Mouse (Mus musculus) midbrain, embryonic 15.5 days (tissue): ENCODE data around the gene Dync1li2. TPM values are rescaled to one million over a fixed set of nuclear protein-coding genes. Genes with fewer than 3 reads are reported as not detected.

Experiments used
- ATAC-seq: fragments of 200-750 bp; cut with Nextera tagmentation; replicated peaks from 2 replicates; pipeline ENCODE4 v1.8.0; 2017; ENCODE audit warnings: moderate TSS enrichment
- H3K27ac ChIP-seq: fragments of 300-500 bp; sonication (generic); 2 replicates; pipeline ENCODE4 v1.5.1; 2015; ENCODE audit warnings: mild to moderate bottlenecking, inconsistent platforms
- H3K27me3 ChIP-seq: fragments of 300-500 bp; sonication (generic); replicated peaks from 2 replicates; pipeline ENCODE4 v1.6.1; 2015; ENCODE audit warnings: inconsistent platforms
- H3K36me3 ChIP-seq: fragments of 300-500 bp; sonication (generic); replicated peaks from 2 replicates; pipeline ENCODE4 v1.6.1; 2015; ENCODE audit warnings: inconsistent platforms
- H3K4me1 ChIP-seq: fragments of 300-500 bp; sonication (generic); 2 replicates; pipeline ENCODE4 v1.6.1; 2015; ENCODE audit warnings: inconsistent platforms
- H3K4me2 ChIP-seq: fragments of 300-500 bp; sonication (generic); 2 replicates; pipeline ENCODE4 v1.6.1; 2015; ENCODE audit warnings: inconsistent platforms, mild to moderate bottlenecking, moderate library complexity
- H3K4me3 ChIP-seq: fragments of 300-500 bp; sonication (generic); 2 replicates; pipeline ENCODE4 v1.5.1; 2015; ENCODE audit warnings: mild to moderate bottlenecking, inconsistent platforms
- H3K9ac ChIP-seq: fragments of 300-500 bp; sonication (generic); 2 replicates; pipeline ENCODE4 v1.6.1; 2015; ENCODE audit warnings: mild to moderate bottlenecking, inconsistent platforms
- H3K9me3 ChIP-seq: fragments of 300-500 bp; sonication (generic); 2 replicates; pipeline ENCODE4 v1.6.1; 2016; ENCODE audit warnings: inconsistent platforms
- WGBS: fragments of 180-500 bp; shearing (Covaris S2); methylation state at CpG from one replicate; pipeline ENCODE4 v1.1.7; 2015; ENCODE audit warnings: mixed read lengths; 5-methylcytosine and 5-hydroxymethylcytosine counted together
- polyA plus RNA-seq: library from polyadenylated mRNA; unstranded; fragments of >200 nt; fragmentation: Nextera tagmentation; extraction: Ambion mirVana; gene quantifications from 2 replicates; pipeline ENCODE4 v1.2.1, GENCODE M21; 2015

Gene Dync1li2
- polyA plus RNA-seq: 112 and 123 TPM in 2 replicates

DNA sequence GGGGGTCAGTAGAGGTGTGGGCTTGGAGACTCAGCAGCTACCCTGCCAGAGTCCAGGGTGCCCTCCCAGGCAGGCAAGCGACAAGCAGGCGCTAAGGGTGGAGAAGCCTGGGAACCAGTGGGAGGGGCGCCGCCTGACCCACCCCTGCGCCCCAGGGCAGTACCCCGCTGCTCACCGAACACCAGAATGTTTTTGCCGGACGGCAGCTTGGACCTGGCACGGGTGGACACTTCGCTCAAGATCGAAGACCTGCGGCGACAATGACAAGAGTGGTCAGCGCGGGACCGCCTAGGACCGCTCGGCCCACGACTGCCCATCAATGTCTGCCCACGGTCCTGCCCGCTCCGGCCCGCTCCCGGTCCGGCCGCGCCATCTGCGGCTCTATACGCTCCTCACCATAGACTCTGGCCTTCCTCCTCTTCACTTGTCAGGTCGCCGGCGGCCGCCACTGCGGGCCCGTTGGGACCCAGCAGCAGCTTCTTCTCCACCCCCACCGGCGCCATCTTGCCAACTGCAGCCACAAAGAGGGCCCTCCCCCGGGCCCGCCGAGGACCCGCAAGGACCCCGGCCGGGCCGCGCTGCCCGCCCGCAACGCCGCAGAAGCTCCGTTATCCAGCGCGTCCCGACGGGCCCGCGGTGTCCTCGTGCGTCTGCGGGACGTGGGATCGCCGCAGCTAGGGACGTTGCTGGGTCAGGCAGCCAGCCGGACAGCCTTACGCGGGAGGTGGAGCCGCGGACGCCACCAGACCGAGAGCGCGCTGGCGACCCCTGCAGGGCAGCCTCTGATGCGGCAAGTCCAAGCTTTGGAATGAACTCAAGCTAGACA is at the start of gene Dync1li2:
TSS of gene Dync1li2 (minus strand) at position 749 of the 826 bp plus-strand sequence.
- WGBS: under 1% methylated on average over 71 of the region's 75 CpGs
- H3K4me1 ChIP-seq: peaks cover 15% of the 10 kb centered on the region
- no peaks in the 10 kb centered on the region for H3K9me3 ChIP-seq
- H3K4me3 ChIP-seq: peak within 1 kb of the TSS; percentile 83
- ATAC-seq: peak; percentile 91
- H3K27me3 ChIP-seq: no peaks in the 10 kb centered on the region
- peak within 1 kb of the TSS; percentile 60 for H3K4me2 ChIP-seq
- H3K9ac ChIP-seq: peak within 1 kb of the TSS; percentile 96
- H3K27ac ChIP-seq: peak within 1 kb of the TSS; percentile 95
- H3K36me3 ChIP-seq: peaks cover 12% of the 10 kb centered on the region

DNA sequence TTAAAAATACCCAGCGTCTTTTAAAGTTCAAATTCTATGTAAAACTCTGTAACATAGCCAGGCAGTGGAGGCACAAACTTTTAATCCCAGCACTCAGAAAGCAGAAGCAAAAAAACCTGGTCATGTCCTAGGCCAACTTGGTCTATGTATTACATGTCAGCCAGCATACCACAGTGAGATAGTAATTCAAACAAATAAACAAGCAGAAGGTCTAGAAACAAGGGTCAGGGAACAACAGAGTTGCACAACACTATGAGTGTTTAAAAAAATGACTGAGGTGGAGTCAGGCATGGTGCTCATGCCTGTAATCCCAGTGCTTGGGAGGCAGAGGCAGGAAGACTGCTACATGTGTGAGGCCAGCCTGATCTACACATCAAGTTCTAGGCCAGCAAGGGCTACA is 36.2 kb upstream of the Dync1li2 start:
- Histone ChIP-seq H3K27ac (no peak overlapping the region), H3K9me3 (no peaks in the 10 kb centered on the region), H3K4me3 (no peak overlapping the region), H3K27me3 (no peaks in the 10 kb centered on the region), H3K4me2 (no peak overlapping the region), H3K36me3 (no peaks in the 10 kb centered on the region), H3K9ac (no peak overlapping the region), H3K4me1 (no peaks in the 10 kb centered on the region)
- 56% methylated on average over 1 of the region's 1 CpGs for WGBS
- ATAC-seq: no peak

DNA sequence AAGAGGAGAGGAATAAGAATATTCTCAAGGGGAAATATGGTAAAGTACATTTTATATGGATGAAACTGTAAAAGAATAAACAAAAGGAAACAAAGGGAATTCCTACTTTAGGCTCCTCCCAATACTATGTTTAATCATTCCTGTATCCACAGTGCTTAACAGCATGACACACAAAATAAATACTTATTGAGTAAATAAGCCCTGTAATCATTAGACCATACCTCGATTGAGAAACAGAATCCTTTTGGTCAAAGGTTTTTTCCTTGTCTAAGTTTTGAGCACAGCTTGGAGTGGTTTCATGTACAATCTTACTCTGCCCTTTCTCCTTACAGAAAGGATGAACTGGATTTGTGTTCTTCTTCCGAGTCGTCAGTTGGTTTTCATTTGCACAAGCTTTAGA is 29.6 kb upstream of the Dync1li2 start:
- Histone ChIP-seq H3K4me1 (no peaks in the 10 kb centered on the region), H3K27ac (no peak overlapping the region), H3K27me3 (no peaks in the 10 kb centered on the region), H3K4me2 (no peak overlapping the region), H3K36me3 (no peaks in the 10 kb centered on the region), H3K9ac (no peak overlapping the region), H3K9me3 (no peaks in the 10 kb centered on the region), H3K4me3 (no peak overlapping the region)
- WGBS: 73% methylated on average over 3 of the region's 3 CpGs
- ATAC-seq: no peak

DNA sequence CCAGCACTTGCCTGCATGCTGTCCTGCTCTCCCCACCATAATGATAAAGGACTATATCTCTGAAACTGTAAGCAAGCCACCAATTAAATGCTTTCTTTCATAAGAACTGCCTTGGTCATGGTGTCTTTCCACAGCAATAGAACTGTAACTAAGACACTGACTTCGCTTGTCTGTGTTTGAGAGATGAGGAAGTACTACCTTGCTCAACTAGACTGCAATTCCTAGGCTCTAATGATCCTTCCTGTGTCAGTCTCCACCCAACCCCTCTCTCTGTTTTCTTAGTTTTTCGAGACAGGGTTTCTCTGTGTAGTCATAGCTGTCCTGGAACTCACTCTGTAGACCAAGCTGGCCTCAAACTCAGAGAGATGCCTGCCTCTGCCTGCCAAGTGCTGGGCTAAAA is 24.6 kb upstream of the Dync1li2 start:
- no peak overlapping the region for H3K9ac ChIP-seq
- 69% methylated on average over 2 of the region's 2 CpGs for WGBS
- no peak for ATAC-seq

DNA sequence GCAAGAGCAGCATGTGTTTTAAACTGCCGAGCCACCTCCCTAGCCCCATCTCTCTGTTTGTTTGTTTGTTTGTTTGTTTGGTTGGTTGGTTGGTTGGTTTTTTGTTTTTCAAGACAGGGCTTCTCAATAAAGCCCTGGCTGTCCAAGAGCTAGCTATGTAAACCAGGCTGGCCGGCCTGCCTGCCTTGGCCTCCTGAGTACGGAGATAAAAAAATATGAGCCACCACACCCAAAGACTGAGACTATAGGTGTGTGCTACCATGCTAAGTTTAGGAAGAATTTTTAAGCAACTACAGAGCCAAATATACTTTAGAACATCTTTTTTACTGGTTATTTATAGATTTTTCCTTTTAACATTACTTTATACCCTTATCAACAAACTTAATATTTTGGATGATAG is 9.3 kb upstream of the Dync1li2 start:
- Histone ChIP-seq H3K9me3 (no peaks in the 10 kb centered on the region), H3K27me3 (no peaks in the 10 kb centered on the region), H3K27ac (no peak overlapping the region), H3K9ac (no peak overlapping the region), H3K4me3 (no peak overlapping the region), H3K4me1 (no peaks in the 10 kb centered on the region), H3K36me3 (no peaks in the 10 kb centered on the region), H3K4me2 (no peak overlapping the region)
- WGBS: 87% methylated on average over 3 of the region's 3 CpGs
- ATAC-seq: no peak

More for the DNA sequence above, 24.6 kb upstream of the Dync1li2 start:
- no peaks in the 10 kb centered on the region for H3K27me3 ChIP-seq
- H3K4me3 ChIP-seq: no peak overlapping the region
- H3K4me2 ChIP-seq: no peak overlapping the region
- H3K9me3 ChIP-seq: no peaks in the 10 kb centered on the region
- H3K27ac ChIP-seq: no peak overlapping the region
- no peaks in the 10 kb centered on the region for H3K4me1 ChIP-seq
- H3K36me3 ChIP-seq: no peaks in the 10 kb centered on the region

DNA sequence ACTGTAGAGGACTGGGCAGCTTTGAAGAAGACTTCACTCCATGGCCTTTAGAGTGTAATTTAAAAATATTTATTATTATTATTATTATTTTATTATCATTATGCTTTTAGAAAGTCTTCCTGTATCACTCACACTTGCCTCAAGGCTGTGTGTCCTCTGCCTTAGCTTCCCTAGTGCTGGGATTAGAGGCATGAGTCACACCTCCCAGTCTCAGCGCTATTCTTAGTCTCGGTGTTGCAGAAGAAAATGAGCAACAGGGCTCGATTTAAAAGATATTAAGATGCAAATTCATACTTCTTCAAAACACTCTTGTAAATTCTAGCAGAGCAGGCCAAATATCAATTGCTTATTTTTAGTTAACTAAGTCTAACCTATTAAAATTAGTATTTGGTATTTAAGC is 5.9 kb upstream of the Dync1li2 start:
- no peak overlapping the region for H3K9ac ChIP-seq
- no peaks in the 10 kb centered on the region for H3K36me3 ChIP-seq
- no peak overlapping the region for H3K27ac ChIP-seq
- 83% methylated on average over 3 of the region's 3 CpGs for WGBS
- H3K4me1 ChIP-seq: no peaks in the 10 kb centered on the region
- no peak overlapping the region for H3K4me3 ChIP-seq
- H3K27me3 ChIP-seq: no peaks in the 10 kb centered on the region
- H3K4me2 ChIP-seq: no peak overlapping the region
- H3K9me3 ChIP-seq: no peaks in the 10 kb centered on the region
- no peak for ATAC-seq

DNA sequence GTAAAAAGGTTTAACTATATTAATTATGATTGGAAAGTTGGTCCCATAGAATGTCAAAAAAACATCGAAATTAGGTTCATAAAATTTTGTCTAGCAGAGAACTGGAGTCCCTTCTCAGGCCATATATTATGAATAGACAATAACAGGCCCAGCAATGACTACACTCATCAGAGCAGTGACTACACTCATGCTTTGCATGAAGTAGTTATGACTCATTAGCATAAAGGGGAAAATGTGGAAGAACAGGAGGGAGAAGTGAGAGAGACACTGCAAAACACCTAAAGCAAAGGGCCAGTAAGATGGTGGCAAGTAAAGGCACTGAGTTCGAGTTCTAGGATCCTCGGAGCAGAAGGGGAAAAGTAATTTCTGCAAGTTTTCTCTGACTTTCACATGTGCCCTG is 3.2 kb upstream of the Dync1li2 start:
- ATAC-seq: no peak
- Histone ChIP-seq H3K36me3 (no peaks in the 10 kb centered on the region), H3K9ac (no peak overlapping the region), H3K27me3 (no peaks in the 10 kb centered on the region), H3K27ac (no peak overlapping the region), H3K9me3 (no peaks in the 10 kb centered on the region), H3K4me1 (peaks cover 9% of the 10 kb centered on the region), H3K4me2 (no peak overlapping the region), H3K4me3 (no peak overlapping the region)
- WGBS: 88% methylated on average over 3 of the region's 3 CpGs

DNA sequence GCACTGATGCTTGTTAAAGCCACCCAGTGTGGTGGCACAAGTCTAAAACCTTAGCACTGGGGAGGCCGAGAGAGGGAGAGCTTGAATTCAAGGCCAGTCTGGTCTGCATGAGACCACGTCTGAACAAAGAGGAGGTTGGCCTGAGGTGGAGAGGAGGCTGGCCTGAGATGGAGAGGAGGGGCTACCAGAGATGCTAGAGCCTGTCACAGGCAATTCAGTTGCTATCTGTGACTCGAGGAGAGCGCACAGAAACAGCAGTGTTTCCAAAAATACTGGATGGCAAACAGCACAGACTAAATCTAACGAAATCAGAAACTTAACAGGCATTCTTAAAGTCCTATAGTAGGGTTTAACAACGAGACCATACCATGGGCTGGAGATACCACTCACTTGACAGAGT is 2.4 kb upstream of the Dync1li2 start:
- no peaks in the 10 kb centered on the region for H3K9me3 ChIP-seq
- no peak overlapping the region for H3K4me3 ChIP-seq
- H3K27ac ChIP-seq: no peak overlapping the region
- ATAC-seq: no peak
- WGBS: 68% methylated on average over 6 of the region's 6 CpGs
- no peak overlapping the region for H3K9ac ChIP-seq
- peaks cover 15% of the 10 kb centered on the region for H3K4me1 ChIP-seq
- H3K27me3 ChIP-seq: no peaks in the 10 kb centered on the region
- H3K4me2 ChIP-seq: no peak overlapping the region
- H3K36me3 ChIP-seq: no peaks in the 10 kb centered on the region

DNA sequence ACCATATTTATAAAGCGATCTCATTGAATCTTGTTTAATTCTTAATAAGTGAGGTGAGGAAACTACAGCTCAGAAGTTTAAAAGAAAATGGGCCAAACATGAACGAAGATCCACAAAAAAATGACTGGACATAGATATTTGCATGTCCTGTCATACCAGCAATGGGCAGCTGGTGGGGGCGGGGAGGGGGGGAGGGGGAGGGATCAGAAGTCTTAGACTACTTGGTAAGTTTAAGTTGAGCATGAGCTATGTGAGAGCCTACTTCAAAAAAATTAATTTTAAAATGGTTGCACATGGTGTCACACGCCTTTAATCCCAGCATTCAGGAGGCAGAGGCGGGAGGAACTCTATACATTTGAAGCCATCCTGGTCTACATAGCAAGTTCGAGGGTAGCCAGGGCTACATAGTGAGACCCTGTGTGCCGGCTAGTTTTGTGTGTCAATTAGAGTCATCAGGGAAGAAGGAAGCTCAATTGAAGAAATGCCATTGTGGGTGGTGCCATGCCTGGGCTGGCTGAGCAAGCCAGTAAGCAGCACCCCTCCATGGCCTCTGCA is 355 bp upstream of the Dync1li2 start:
- peaks cover 15% of the 10 kb centered on the region for H3K4me1 ChIP-seq
- H3K27me3 ChIP-seq: no peaks in the 10 kb centered on the region
- H3K4me3 ChIP-seq: peak overlapping the region; percentile 83
- peak overlapping the region; percentile 95; the same call in 1 of the 2 replicates for H3K27ac ChIP-seq
- H3K9me3 ChIP-seq: no peaks in the 10 kb centered on the region
- peaks cover 8% of the 10 kb centered on the region for H3K36me3 ChIP-seq
- WGBS: 61% methylated on average over 7 of the region's 7 CpGs
- no peak overlapping the region; the same call in 1 of the 2 replicates for H3K9ac ChIP-seq
- ATAC-seq: peak; percentile 32
- peak overlapping the region; percentile 60 for H3K4me2 ChIP-seq

DNA sequence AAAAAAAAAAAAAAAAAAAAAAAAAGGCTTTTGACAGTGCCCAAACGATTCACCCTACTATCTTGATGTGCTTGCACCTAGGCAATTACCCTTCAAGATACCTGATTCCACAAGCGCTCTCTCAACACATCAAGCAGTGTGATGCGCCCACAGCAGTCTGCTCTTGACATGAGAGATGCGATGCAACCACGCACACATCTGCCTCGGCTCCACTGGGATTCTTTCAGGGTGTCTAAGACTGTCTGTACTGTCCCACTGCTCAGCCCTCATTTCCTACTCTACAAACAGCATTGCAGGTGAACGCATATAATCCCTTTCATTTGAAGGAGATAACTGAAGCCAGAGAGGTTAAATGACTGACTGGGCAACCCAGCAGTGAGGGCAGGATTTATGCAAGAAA is 1.2 kb downstream of the Dync1li2 start:
- Histone ChIP-seq H3K4me3 (peak overlapping the region; percentile 83), H3K9me3 (no peaks in the 10 kb centered on the region), H3K4me2 (peak overlapping the region; percentile 60), H3K4me1 (peaks cover 17% of the 10 kb centered on the region), H3K27ac (0 out of 2 replicates have a peak overlapping the region, but pooled peaks have one; percentile 95), H3K9ac (peak overlapping the region; percentile 96), H3K27me3 (no peaks in the 10 kb centered on the region), H3K36me3 (peaks cover 21% of the 10 kb centered on the region)
- 43% methylated on average over 7 of the region's 7 CpGs for WGBS
- no peak for ATAC-seq

DNA sequence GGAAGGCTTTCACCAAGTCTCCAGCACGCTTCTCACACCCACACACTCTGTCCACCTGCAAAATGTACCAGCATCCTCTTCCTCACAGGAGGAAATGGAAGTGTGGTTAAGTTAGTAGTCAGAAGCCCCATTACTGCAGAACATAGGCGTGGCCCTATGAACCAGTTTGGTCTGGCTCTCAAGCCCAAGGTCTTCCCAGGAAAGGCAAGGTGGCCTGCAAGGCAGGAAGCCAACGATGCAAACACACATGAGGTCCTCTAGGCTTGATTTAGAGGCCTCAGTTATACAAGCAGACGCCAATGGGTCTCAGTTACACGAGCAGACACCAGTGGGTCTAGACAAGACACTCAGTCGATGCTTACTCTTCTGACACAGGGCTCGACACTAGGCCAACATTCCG is 3.4 kb downstream of the Dync1li2 start:
- H3K4me2 ChIP-seq: no peak overlapping the region
- 96% methylated on average over 8 of the region's 8 CpGs for WGBS
- no peak overlapping the region for H3K27ac ChIP-seq
- H3K9ac ChIP-seq: no peak overlapping the region
- no peak for ATAC-seq
- H3K4me1 ChIP-seq: peaks cover 34% of the 10 kb centered on the region
- H3K36me3 ChIP-seq: peaks cover 40% of the 10 kb centered on the region
- H3K4me3 ChIP-seq: no peak overlapping the region
- no peaks in the 10 kb centered on the region for H3K9me3 ChIP-seq
- H3K27me3 ChIP-seq: no peaks in the 10 kb centered on the region

DNA sequence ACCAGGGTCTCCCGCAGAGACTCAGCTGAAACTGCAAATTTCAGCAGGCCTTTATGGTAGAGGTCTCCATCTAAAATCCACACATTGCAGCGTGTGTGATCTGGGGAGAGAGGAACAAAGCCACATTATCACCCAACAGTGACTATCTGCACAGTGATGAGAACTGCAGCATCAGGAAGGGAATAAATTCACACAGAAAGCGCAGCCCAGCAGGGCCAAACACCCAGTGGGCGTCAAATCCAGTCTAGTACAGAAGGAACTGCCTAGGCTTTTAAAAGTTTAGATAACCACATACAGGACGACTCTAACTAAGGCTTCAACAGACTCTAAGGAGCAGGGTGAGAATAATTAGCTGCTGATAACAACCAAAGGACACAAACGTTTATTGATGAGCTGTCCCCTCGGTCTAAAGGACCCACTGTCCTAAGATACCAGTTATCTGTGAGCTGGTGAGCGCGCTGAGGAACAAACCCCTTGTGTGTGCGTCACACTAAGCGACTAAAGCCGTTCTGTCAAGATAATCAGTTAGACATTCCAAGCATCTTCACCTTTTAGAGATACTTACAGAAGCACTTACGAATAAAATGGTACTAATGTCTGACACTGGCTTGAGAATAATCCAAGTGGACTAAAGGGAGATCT is 5.2 kb downstream of the Dync1li2 start:
- Histone ChIP-seq H3K4me2 (no peak overlapping the region), H3K4me1 (peaks cover 34% of the 10 kb centered on the region), H3K27me3 (no peaks in the 10 kb centered on the region), H3K27ac (no peak overlapping the region), H3K9ac (no peak overlapping the region), H3K9me3 (no peaks in the 10 kb centered on the region), H3K36me3 (peaks cover 48% of the 10 kb centered on the region), H3K4me3 (no peak overlapping the region)
- no peak for ATAC-seq
- WGBS: 94% methylated on average over 13 of the region's 13 CpGs
